Mouse (Mus musculus) olfactory bulb, adult 2 months (tissue): ENCODE data around the gene Phtf2. TPM values are rescaled to one million over a fixed set of nuclear protein-coding genes. Genes with fewer than 3 reads are reported as not detected.
A peak's percentile ranks its signal among the peaks of the same experiment; 100 is the strongest.

Source experiments
- H3K27ac ChIP-seq: fragments of 200-500 bp; 2 replicates; pipeline ENCODE4 v1.5.1; 2012; ENCODE audit warnings: low read depth, low read length; ENCODE audit not compliant: insufficient read depth
- H3K4me1 ChIP-seq: fragments of 200-500 bp; 2 replicates; pipeline ENCODE4 v1.6.1; 2012; ENCODE audit warnings: low read length; ENCODE audit not compliant: control insufficient read depth, insufficient read depth
- H3K4me3 ChIP-seq: fragments of 200-500 bp; 2 replicates; pipeline ENCODE4 v1.5.1; 2012; ENCODE audit warnings: mild to moderate bottlenecking, low read depth, low read length, moderate library complexity; ENCODE audit not compliant: insufficient read depth
- CTCF ChIP-seq: fragments of 200-500 bp; IDR thresholded peaks from 2 replicates; pipeline ENCODE4 v1.5.1; 2012; ENCODE audit warnings: low read depth, mild to moderate bottlenecking, low read length, moderate library complexity; ENCODE audit not compliant: insufficient read depth
- POLR2A ChIP-seq: fragments of 200-500 bp; IDR thresholded peaks from 2 replicates; pipeline ENCODE4 v1.6.1; 2012; ENCODE audit warnings: mild to moderate bottlenecking, low read depth, low read length, moderate library complexity; ENCODE audit not compliant: insufficient read depth
- WGBS: fragments of 180-500 bp; shearing (Covaris S2); methylation state at CpG from one replicate; pipeline ENCODE4 v1.1.7; 2018; 5-methylcytosine and 5-hydroxymethylcytosine counted together
- polyA plus RNA-seq: library from polyadenylated mRNA; stranded (reverse); fragments of >200 nt; gene quantifications from 2 replicates; pipeline ENCODE4 v1.2.4, GENCODE M21; 2012; ENCODE audit warnings: low replicate concordance; ENCODE audit not compliant: missing spikeins, insufficient read depth, insufficient read length

Phtf2 gene
- polyA plus RNA-seq, 1 experiment, result not detected

GRCm38 (mm10) chr5:20911741-20912140, 29.8 kb upstream of the Phtf2 start:
- H3K27ac ChIP-seq, result no peak overlapping the region
- TF ChIP-seq POLR2A (no peak), CTCF (no peak)
- no peak overlapping the region for H3K4me3 ChIP-seq
- 59% methylated on average over 2 of the region's 2 CpGs for WGBS
- 0 out of 2 replicates have a peak, but pooled peaks cover 2% of the 10 kb centered on the region for H3K4me1 ChIP-seq

- Histone ChIP-seq H3K4me1 (no peaks in the 10 kb centered on the region), H3K4me3 (no peak overlapping the region), H3K27ac (no peak overlapping the region)
- no peak for TF ChIP-seq CTCF
- no peak for TF ChIP-seq POLR2A
- WGBS, result 95% methylated on average over 7 of the region's 7 CpGs
Measured at GRCm38 (mm10) chr5:20906191-20906590, 24.3 kb upstream of the Phtf2 start.

DNA sequence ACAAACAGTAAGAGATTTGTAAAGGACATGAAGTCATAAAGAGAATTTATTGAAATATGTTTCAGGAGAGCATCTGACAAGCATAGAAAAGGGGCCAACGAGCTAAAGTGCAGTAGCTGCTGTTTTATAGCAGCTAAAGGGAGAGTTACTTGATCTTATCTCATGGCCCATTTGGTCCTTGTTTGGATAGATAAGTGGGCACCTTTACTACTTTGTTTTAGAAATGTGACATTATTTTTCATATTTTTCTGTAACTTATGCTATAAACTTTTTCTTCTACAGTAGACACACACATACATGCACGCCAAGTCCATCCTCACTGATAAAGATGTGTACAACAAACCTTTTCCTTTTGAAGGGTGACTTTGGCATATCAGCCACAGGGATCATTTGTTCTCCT, 23.5 kb upstream of the Phtf2 start:
- Histone ChIP-seq H3K27ac (no peak overlapping the region), H3K4me1 (no peaks in the 10 kb centered on the region), H3K4me3 (no peak overlapping the region)
- WGBS, result 85% methylated on average over 2 of the region's 2 CpGs
- no peak for TF ChIP-seq POLR2A
- no peak for TF ChIP-seq CTCF

DNA sequence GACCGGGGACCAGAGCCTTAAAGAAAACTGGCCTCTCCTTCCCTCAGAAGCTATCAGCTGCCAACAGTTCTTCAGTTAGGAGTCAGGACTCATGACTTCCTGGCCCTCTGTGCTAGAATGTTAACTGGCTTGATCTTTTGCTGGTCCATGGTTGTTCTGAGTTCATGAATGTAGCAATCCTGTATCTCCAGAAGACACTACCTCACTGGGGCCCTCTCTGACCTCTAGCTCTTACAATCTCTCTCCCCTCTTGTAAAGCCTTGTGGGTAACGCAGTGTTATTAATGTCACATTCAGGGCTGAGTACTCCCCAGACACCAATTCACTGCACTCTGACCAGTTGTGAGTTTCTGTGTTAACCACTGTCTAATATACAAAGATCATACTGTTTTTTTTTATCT, 22.7 kb upstream of the Phtf2 start:
- Histone ChIP-seq H3K27ac (no peak overlapping the region), H3K4me3 (no peak overlapping the region), H3K4me1 (no peaks in the 10 kb centered on the region)
- TF ChIP-seq CTCF (no peak), POLR2A (no peak)
- WGBS, result 90% methylated on average over 2 of the region's 2 CpGs

GRCm38 (mm10) chr5:20897446-20898167, 15.7 kb upstream of the Phtf2 start:
- H3K4me3 ChIP-seq, result no peak overlapping the region
- H3K4me1 ChIP-seq, result no peaks in the 10 kb centered on the region
- TF ChIP-seq POLR2A (no peak), CTCF (no peak)
- 96% methylated on average over 2 of the region's 2 CpGs for WGBS
- no peak overlapping the region for H3K27ac ChIP-seq

DNA sequence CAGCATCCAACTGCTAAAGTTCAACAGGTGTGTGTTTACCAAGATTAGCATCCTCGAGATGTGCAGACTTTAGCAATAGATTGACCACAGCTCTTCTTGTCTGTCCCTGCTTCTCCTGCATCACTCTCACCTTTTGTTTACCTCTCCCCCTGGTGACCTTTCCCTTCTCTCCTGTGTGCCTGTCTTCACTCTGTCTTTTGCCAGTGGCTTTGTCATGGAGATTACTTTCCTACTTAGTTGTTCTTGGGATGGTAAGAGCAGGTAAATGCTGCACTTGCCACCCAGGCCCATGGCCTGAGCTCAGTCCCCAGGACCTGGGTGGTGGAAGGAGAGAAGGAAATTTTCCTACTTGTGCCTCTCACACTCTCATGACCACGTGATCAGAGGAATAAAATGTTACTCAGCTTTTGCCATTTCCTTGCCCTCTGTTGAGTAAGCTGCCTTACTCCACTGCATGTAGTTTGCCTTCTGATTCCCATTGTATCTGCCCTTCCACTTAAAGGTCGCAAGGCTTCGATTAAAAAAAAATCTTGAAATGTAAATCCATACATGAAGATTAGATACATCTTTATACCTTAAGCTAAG, 2.2 kb upstream of the Phtf2 start:
- WGBS, result 79% methylated on average over 4 of the region's 4 CpGs
- no peak overlapping the region for H3K4me3 ChIP-seq
- H3K27ac ChIP-seq, result no peak overlapping the region
- TF ChIP-seq POLR2A (no peak), CTCF (no peak)
- peaks cover 3% of the 10 kb centered on the region; the same call in 1 of the 2 replicates for H3K4me1 ChIP-seq

- H3K4me1 ChIP-seq, result peaks cover 5% of the 10 kb centered on the region; the same call in 1 of the 2 replicates
- H3K4me3 ChIP-seq, result peak overlapping the region; percentile 75
- TF ChIP-seq POLR2A (no peak), CTCF (no peak)
- 1% methylated on average over 59 of the region's 64 CpGs for WGBS
- peak overlapping the region; percentile 37; the same call in 1 of the 2 replicates for H3K27ac ChIP-seq
Measured at GRCm38 (mm10) chr5:20880797-20881775, 838 bp downstream of the Phtf2 start.

- Histone ChIP-seq H3K4me3 (no peak overlapping the region), H3K4me1 (peaks cover 5% of the 10 kb centered on the region; the same call in 1 of the 2 replicates), H3K27ac (no peak overlapping the region)
- TF ChIP-seq CTCF (no peak), POLR2A (no peak)
- 79% methylated on average over 2 of the region's 2 CpGs for WGBS
Measured at GRCm38 (mm10) chr5:20880386-20880785, 1.5 kb downstream of the Phtf2 start.
